Mouse (Mus musculus) adrenal gland, adult 10 weeks (tissue): Measurements from ENCODE around the gene Gzmc. TPM values are rescaled to one million over a fixed set of nuclear protein-coding genes. Genes with fewer than 3 reads are reported as not detected.

ENCODE experiments used
- polyA plus RNA-seq: library from polyadenylated mRNA; stranded (reverse); fragments of 350-450 nt; fragmentation: Illumina TruSeq; extraction: RNeasy Lipid Tissue Mini Kit (QIAGEN cat#74804); gene quantifications from one replicate; pipeline ENCODE4 v1.2.3, GENCODE M21; 2014; ENCODE audit warnings: low read depth, low replicate concordance

Gene Gzmc
- polyA plus RNA-seq: not detected

DNA sequence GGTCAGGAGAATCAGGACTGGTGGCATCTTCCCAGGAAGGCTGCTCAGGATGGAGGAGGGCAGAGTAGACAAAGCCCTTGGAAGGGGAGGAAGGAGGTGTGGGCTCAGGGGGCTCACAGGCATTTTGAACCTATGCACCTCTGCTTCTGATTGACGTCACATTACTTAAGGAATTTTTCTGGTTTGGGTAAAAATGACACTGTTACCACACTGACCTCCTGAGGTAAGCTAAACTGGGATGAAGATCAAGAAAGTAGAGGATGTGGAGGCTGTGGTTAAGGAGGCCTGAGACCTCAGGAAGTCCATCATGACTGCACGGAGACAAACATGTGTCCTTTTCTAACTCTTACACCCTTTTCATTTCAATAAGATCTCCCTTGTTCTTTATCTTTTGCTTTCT lies at the start of gene Gzmc:
Gene Gzmc (minus strand): TSS at position 101 of the 400 bp plus-strand sequence.

DNA sequence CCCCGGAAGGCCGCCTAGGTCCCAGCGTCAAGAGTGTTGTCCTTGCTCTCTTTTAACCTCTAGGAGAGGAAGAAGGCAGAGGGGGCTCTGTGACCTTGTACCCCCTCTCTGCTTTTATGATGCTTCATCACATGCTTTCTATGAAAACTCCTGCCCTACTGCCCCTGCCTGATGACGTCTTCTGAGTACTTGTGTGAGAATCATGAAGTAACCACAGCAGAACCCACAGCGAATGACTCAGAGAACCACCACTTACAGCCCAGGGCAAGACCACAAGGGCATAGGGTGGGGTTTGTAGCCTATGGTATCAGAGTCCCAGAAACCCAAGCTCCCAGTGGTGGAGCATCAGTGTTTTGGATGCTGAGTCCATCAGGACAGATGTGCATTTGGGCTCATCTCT lies 27.7 kb upstream of the Gzmc start, which contains the start of gene Gzmb:
Gene Gzmb (minus strand): TSS at position 108 of the 400 bp plus-strand sequence.

GRCm38 (mm10) chr14:56211317-56211716 lies 23.1 kb downstream of the Gzmc start, which contains the start of gene Gzmf:
Gene Gzmf, minus strand, starts transcription at chr14:56211417.

Other genes with a start within 250 kb of the Gzmc start
- not detected for gene Mcpt1, start 216.7 kb downstream of the Gzmc start, polyA plus RNA-seq
- gene Mcpt9, start 204.2 kb downstream of the Gzmc start, polyA plus RNA-seq: not detected
- gene Mcpt2, start 192.6 kb downstream of the Gzmc start, polyA plus RNA-seq: 0.58 TPM
- 3.4 TPM for gene Mcpt4, start 172.3 kb downstream of the Gzmc start, polyA plus RNA-seq
- not detected for gene Mcpt8, start 149.4 kb downstream of the Gzmc start, polyA plus RNA-seq
- gene Ctsg, start 132.1 kb downstream of the Gzmc start, polyA plus RNA-seq: not detected
- not detected for gene Gzme, start 114.0 kb downstream of the Gzmc start, polyA plus RNA-seq
- not detected for gene Gzmd, start 102.0 kb downstream of the Gzmc start, polyA plus RNA-seq
- gene Gzmg, start 75.1 kb downstream of the Gzmc start, polyA plus RNA-seq: not detected
- not detected for gene Gzmn, start 60.1 kb downstream of the Gzmc start, polyA plus RNA-seq
- gene Gzmf, start 23.2 kb downstream of the Gzmc start, polyA plus RNA-seq: not detected
- 1.1 TPM for gene Gzmb, start 27.6 kb upstream of the Gzmc start, polyA plus RNA-seq
- not detected for gene Atp12a, start 130.4 kb upstream of the Gzmc start, polyA plus RNA-seq
- gene Rnf17, start 167.9 kb upstream of the Gzmc start, polyA plus RNA-seq: 4.0 TPM